19 mouse cellular contexts compared by ENCODE assay signal in genomic region chr10:63460935-63461334, GRCm38 (mm10). TPM values are rescaled to one million over a fixed set of nuclear protein-coding genes. Genes with fewer than 3 reads are reported as not detected.
"Had no signal": no experiment of that assay in that cellular context is flagged by ENCODE, and none has a peak within 500 bp of the region (broad histone marks: within the 10 kb centered on the region; RNA-seq: fewer than 3 reads in every experiment).

No protein-coding gene starts in this region.

- ATAC-seq: liver, postnatal 0 days; midbrain, embryonic 13.5 days had no signal

- H3K36me3 ChIP-seq: limb, embryonic 12.5 days; liver, embryonic 13.5 days; lung, embryonic 15.5 days; midbrain, embryonic 13.5 days had no signal

- H3K4me1 ChIP-seq: liver, embryonic 13.5 days; lung, embryonic 15.5 days; midbrain, embryonic 13.5 days had no signal

- DNase-seq: kidney, postnatal 36 days; liver; liver, embryonic 13.5 days; liver, postnatal 0 days; right cerebral cortex, adult 18-20 months; right cerebral cortex, postnatal 25 days; thymus, postnatal 4 days had no signal

- H3K9me3 ChIP-seq: limb, embryonic 12.5 days; liver, embryonic 13.5 days; lung, embryonic 15.5 days; midbrain, embryonic 13.5 days had no signal

- H3K4me3 ChIP-seq: layer of hippocampus, adult 2 months; limb, embryonic 12.5 days; liver, embryonic 13.5 days; lung, embryonic 15.5 days; midbrain, embryonic 13.5 days had no signal

- H3K4me2 ChIP-seq: limb, embryonic 12.5 days; liver, embryonic 13.5 days; lung, embryonic 15.5 days; midbrain, embryonic 13.5 days had no signal

- H3K27ac ChIP-seq: kidney, postnatal 0 days; layer of hippocampus, adult 2 months; limb, embryonic 12.5 days; liver, embryonic 13.5 days; lung, embryonic 15.5 days; midbrain, embryonic 13.5 days; stomach, postnatal 0 days had no signal

- H3K9ac ChIP-seq: limb, embryonic 12.5 days; liver, embryonic 13.5 days; liver, postnatal 0 days; lung, embryonic 15.5 days; midbrain, embryonic 13.5 days had no signal

- H3K27me3 ChIP-seq: liver, embryonic 13.5 days; lung, embryonic 15.5 days; midbrain, embryonic 13.5 days had no signal

RNA-seq across cellular contexts. Expression of gene Ctnna3, which starts 31.0 kb away (rescaled TPM):
- total RNA-seq: megakaryocyte-erythroid progenitor cell, adult 5-6 weeks had no signal
- polyA plus RNA-seq: liver, postnatal 0 days had no signal

RNA-seq across cellular contexts. Expression of gene Gm7075, which starts 39.3 kb away (rescaled TPM):
- total RNA-seq: layer of hippocampus, adult 2 months; layer of hippocampus, postnatal 10 days; left cerebral cortex, postnatal 36 days; megakaryocyte-erythroid progenitor cell, adult 5-6 weeks; midbrain, postnatal 0 days had no signal
- polyA plus RNA-seq: kidney, postnatal 0 days; limb, embryonic 12.5 days; liver, embryonic 13.5 days; liver, postnatal 0 days; midbrain, embryonic 13.5 days; midbrain, postnatal 0 days; neural tube, embryonic 11.5 days; small intestine, adult 2 months; stomach, postnatal 0 days had no signal
